In genomic region chr16:90078806-90079381, GRCm38 (mm10) we compare ENCODE assay signal across 25 mouse cellular contexts.
DNase-seq lines count a peak whose midpoint lies in the region; ATAC-seq and TF ChIP-seq lines count a peak whose summit lies in the region.
"Had no signal": no experiment of that assay in that cellular context is flagged by ENCODE, and none has a peak within 500 bp of the region (broad histone marks: within the 10 kb centered on the region; RNA-seq: fewer than 3 reads in every experiment).

No protein-coding gene starts in this region.

- peak; percentile 97 for ATAC-seq in Patski
- no peak for ATAC-seq in forebrain, embryonic 12.5 days (ENCODE audit: low FRiP score)
- ATAC-seq: CD4-positive, CD25-positive, alpha-beta regulatory T cell, adult 4 months; forebrain, embryonic 16.5 days had no signal

- H3K4me1 ChIP-seq in testis, adult 2 months (ENCODE audit: control insufficient read depth, insufficient read depth, low read length) = no peaks in the 10 kb centered on the region; the same call in 1 of the 2 replicates
- peaks cover 7% of the 10 kb centered on the region for H3K4me1 ChIP-seq in forebrain, embryonic 12.5 days
- H3K4me1 ChIP-seq: embryonic facial prominence, embryonic 15.5 days; heart, embryonic 15.5 days had no signal

- DNase-seq in adrenal gland, adult 2 months = peak; percentile 49
- DNase-seq in adrenal gland, adult 8-10 months = no peak
- no peak for DNase-seq in testis, postnatal 10 days (ENCODE audit: low spot score)
- DNase-seq in Patski (ENCODE audit: low read depth, low spot score) = peak; percentile 93
- DNase-seq in retina, postnatal 7 days (ENCODE audit: low read depth, low spot score) = peak; percentile 39
- DNase-seq in frontal cortex, adult 2 months (ENCODE audit: extremely low spot score in 1 of 2, low spot score in 1 of 2) = no peak
- DNase-seq: adrenal gland, postnatal 14 days; cerebellum, adult 18-20 months; cerebellum, adult 9-11 months; cerebellum, postnatal 36 days; gastrocnemius, postnatal 14 days; heart, adult 2 months; heart, postnatal 14 days had no signal

- H3K4me3 ChIP-seq in testis, adult 2 months (ENCODE audit: control insufficient read depth, low read depth, low read length) = peak overlapping the region; percentile 73
- H3K4me3 ChIP-seq in forebrain, embryonic 12.5 days (replicated peaks) = no peak overlapping the region
- H3K4me3 ChIP-seq: embryonic facial prominence, embryonic 15.5 days; erythroblast, embryonic 14.5 days; forebrain, embryonic 10.5 days; heart, adult 2 months; heart, embryonic 15.5 days; hindbrain, embryonic 13.5 days had no signal

- CTCF ChIA-PET in Patski (lab: Charles Lee) = interaction anchor here (0.8 to 1.8 kb wide), 4 partner anchors 12 to 89 kb away, joined by 3 to 6 read pairs (median 4); no protein-coding TSS in a partner anchor

- no peak overlapping the region for H3K9ac ChIP-seq in forebrain, embryonic 12.5 days
- H3K9ac ChIP-seq: embryonic facial prominence, embryonic 15.5 days; heart, embryonic 15.5 days; hindbrain, embryonic 13.5 days had no signal

- WGBS in forebrain, embryonic 12.5 days = 65% methylated on average over 11 of the region's 11 CpGs

- H3K27ac ChIP-seq in testis, adult 2 months (ENCODE audit: control insufficient read depth, insufficient read depth, low read depth, low read length) = peak overlapping the region; percentile 22; the same call in 1 of the 2 replicates
- no peak overlapping the region for H3K27ac ChIP-seq in forebrain, embryonic 12.5 days
- H3K27ac ChIP-seq: embryonic facial prominence, embryonic 15.5 days; forebrain, embryonic 10.5 days; heart, adult 2 months; heart, embryonic 15.5 days; hindbrain, embryonic 13.5 days; hindbrain, postnatal 0 days had no signal

- TF ChIP-seq CTCF in testis, adult 2 months (IDR thresholded peaks at IDR 0.05; ENCODE audit: control insufficient read depth, insufficient read depth, insufficient replicate concordance, low read depth, low read length) = no peak
- no peak for TF ChIP-seq CTCF in Patski (IDR thresholded peaks at IDR 0.05)

- no peaks in the 10 kb centered on the region for H3K9me3 ChIP-seq in forebrain, embryonic 12.5 days
- H3K9me3 ChIP-seq: embryonic facial prominence, embryonic 15.5 days; forebrain, embryonic 10.5 days; heart, embryonic 15.5 days; hindbrain, embryonic 13.5 days had no signal

- in situ Hi-C loops in Patski (cut with MboI; ENCODE audit: low pct_unique_long_range_greater_than_20kb) = no loop called here

- no peaks in the 10 kb centered on the region for H3K27me3 ChIP-seq in testis, adult 2 months (ENCODE audit: control insufficient read depth, insufficient read depth, low read length)
- no peaks in the 10 kb centered on the region for H3K27me3 ChIP-seq in Patski
- H3K27me3 ChIP-seq in forebrain, embryonic 12.5 days = no peaks in the 10 kb centered on the region
- H3K27me3 ChIP-seq: embryonic facial prominence, embryonic 15.5 days; heart, embryonic 15.5 days; hindbrain, embryonic 13.5 days had no signal

- H3K36me3 ChIP-seq in testis, adult 2 months (ENCODE audit: control insufficient read depth, insufficient read depth, low read length) = no peaks in the 10 kb centered on the region
- no peaks in the 10 kb centered on the region for H3K36me3 ChIP-seq in forebrain, embryonic 12.5 days (replicated peaks)
- H3K36me3 ChIP-seq: embryonic facial prominence, embryonic 15.5 days; G1E; heart, embryonic 15.5 days; hindbrain, embryonic 13.5 days had no signal

- TF ChIP-seq POLR2A in testis, adult 2 months (IDR thresholded peaks at IDR 0.05; ENCODE audit: control insufficient read depth, low read depth, low read length) = 0 out of 2 replicates have a peak, but pooled peaks have one; percentile 31

- POLR2A ChIA-PET in Patski (lab: Charles Lee) = interaction anchor here (0.6 kb wide), 2 partner anchors 19 to 917 kb away, joined by 3 read pairs; no protein-coding TSS in a partner anchor

- H3K4me2 ChIP-seq in forebrain, embryonic 12.5 days = no peak overlapping the region
- H3K4me2 ChIP-seq: embryonic facial prominence, embryonic 15.5 days; heart, embryonic 11.5 days; heart, embryonic 15.5 days; hindbrain, embryonic 13.5 days had no signal

Comparison
In these comparisons a context has a peak if more than half of its experiments do, and no peak if none do; other contexts are left out.
1. DNase-seq: peak in adrenal gland, adult 2 months (single experiment), Patski (single experiment) and retina, postnatal 7 days (single experiment); none in adrenal gland, adult 8-10 months (single experiment), testis, postnatal 10 days (single experiment) and frontal cortex, adult 2 months (0 of 2).